8 mouse cellular contexts compared by ENCODE assay signal in the genomic region with DNA sequence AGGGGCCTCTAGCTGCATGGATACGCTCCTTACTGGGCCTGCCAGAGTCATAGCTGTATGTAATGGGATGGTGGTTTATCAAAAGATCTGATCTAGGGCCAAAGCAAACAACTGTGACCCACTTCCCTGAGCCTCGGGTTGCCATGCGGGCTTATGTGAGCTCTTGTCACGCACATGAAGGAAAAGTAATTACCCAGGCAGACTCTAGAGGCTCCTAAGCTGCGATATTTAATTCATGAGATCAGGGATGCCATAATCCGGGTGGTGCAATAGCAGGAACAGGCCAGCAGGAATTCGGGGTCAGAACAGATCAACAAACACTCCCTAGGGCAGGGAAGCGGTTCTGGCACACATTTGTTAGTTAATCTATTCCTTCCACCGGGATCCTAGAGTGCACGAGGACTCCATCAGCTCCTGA. TPM values are rescaled to one million over a fixed set of nuclear protein-coding genes. Genes with fewer than 3 reads are reported as not detected.
DNase-seq lines count a peak whose midpoint lies in the region; ATAC-seq and TF ChIP-seq lines count a peak whose summit lies in the region.

No protein-coding gene starts in this region.

- H3K4me1 ChIP-seq in liver, adult 2 months (ENCODE audit: control insufficient read depth, insufficient read depth, low read length): peaks cover 3% of the 10 kb centered on the region; the same call in 1 of the 2 replicates
- peaks cover 9% of the 10 kb centered on the region for H3K4me1 ChIP-seq in kidney, postnatal 0 days (replicated peaks; ENCODE audit: insufficient read depth, low read length)
- H3K4me1 ChIP-seq in neural tube, embryonic 15.5 days: peaks cover 17% of the 10 kb centered on the region

- no peak overlapping the region for H3K4me2 ChIP-seq in kidney, postnatal 0 days (ENCODE audit: low read length)
- H3K4me2 ChIP-seq in neural tube, embryonic 15.5 days: no peak overlapping the region

- no peak for TF ChIP-seq POLR2A in liver, adult 2 months (IDR thresholded peaks at IDR 0.05; ENCODE audit: extremely low read depth, insufficient read depth, low read length)

- H3K27me3 ChIP-seq in liver, adult 2 months (ENCODE audit: control insufficient read depth, insufficient read depth, low read length): no peaks in the 10 kb centered on the region
- H3K27me3 ChIP-seq in kidney, postnatal 0 days (ENCODE audit: insufficient read depth, low read length): no peaks in the 10 kb centered on the region
- H3K27me3 ChIP-seq in neural tube, embryonic 15.5 days (replicated peaks): no peaks in the 10 kb centered on the region

- no peaks in the 10 kb centered on the region for H3K79me2 ChIP-seq in liver, adult 2 months (ENCODE audit: control insufficient read depth, insufficient read depth, low read length)

- H3K9me3 ChIP-seq in kidney, postnatal 0 days (replicated peaks; ENCODE audit: low read length): no peaks in the 10 kb centered on the region
- no peaks in the 10 kb centered on the region for H3K9me3 ChIP-seq in neural tube, embryonic 15.5 days (replicated peaks)

- peak; percentile 15; the same call in 1 of the 2 replicates for TF ChIP-seq CTCF in liver, adult 2 months (IDR thresholded peaks at IDR 0.05; ENCODE audit: low read depth, low read length)
- TF ChIP-seq CTCF in kidney, postnatal 0 days (IDR thresholded peaks at IDR 0.05; ENCODE audit: low read depth): peak; percentile 45; the same call in 1 of the 2 replicates

- no peaks in the 10 kb centered on the region for H3K36me3 ChIP-seq in liver, adult 2 months (ENCODE audit: control insufficient read depth, insufficient read depth, low read length)
- no peaks in the 10 kb centered on the region for H3K36me3 ChIP-seq in kidney, postnatal 0 days (ENCODE audit: insufficient read depth, low read length)
- H3K36me3 ChIP-seq in neural tube, embryonic 15.5 days: peaks cover 28% of the 10 kb centered on the region

- DNase-seq in liver, adult 2 months (ENCODE audit: extremely low read depth, low read depth, low spot score): peak; percentile 60
- no peak for DNase-seq in liver
- peak; percentile 5 for DNase-seq in fibroblast of lung, adult 2 months (ENCODE audit: low read depth)
- peak; percentile 37 for DNase-seq in kidney, postnatal 0 days (ENCODE audit: low spot score)
- no peak for DNase-seq in adrenal gland, adult 8-10 months
- DNase-seq in thymus, postnatal 36 days: no peak
- no peak for DNase-seq in thymus, postnatal 14 days

- peak; percentile 61; the same call in 1 of the 2 replicates for ATAC-seq in kidney, postnatal 0 days (replicated peaks; ENCODE audit: low FRiP score, low read depth)
- peak; percentile 37 for ATAC-seq in neural tube, embryonic 15.5 days (ENCODE audit: low FRiP score)

- no peak overlapping the region for H3K9ac ChIP-seq in liver, adult 2 months (ENCODE audit: low read depth, low read length)
- H3K9ac ChIP-seq in kidney, postnatal 0 days (ENCODE audit: low read depth, low read length): no peak overlapping the region
- H3K9ac ChIP-seq in neural tube, embryonic 15.5 days (replicated peaks): no peak overlapping the region

- H3K4me3 ChIP-seq in liver, adult 2 months (ENCODE audit: insufficient read depth, low read depth, low read length): no peak overlapping the region
- no peak overlapping the region for H3K4me3 ChIP-seq in kidney, postnatal 0 days (replicated peaks; ENCODE audit: low read depth, low read length)
- H3K4me3 ChIP-seq in neural tube, embryonic 15.5 days (replicated peaks): no peak overlapping the region

- 14% methylated on average over 10 of the region's 10 CpGs for WGBS in liver, adult 2 months
- WGBS in kidney, postnatal 0 days: 18% methylated on average over 10 of the region's 10 CpGs
- 22% methylated on average over 10 of the region's 10 CpGs for WGBS in neural tube, embryonic 15.5 days

- H3K27ac ChIP-seq in liver, adult 2 months (replicated peaks; ENCODE audit: insufficient read depth, low read depth, low read length): no peak overlapping the region
- no peak overlapping the region for H3K27ac ChIP-seq in kidney, postnatal 0 days
- no peak overlapping the region for H3K27ac ChIP-seq in neural tube, embryonic 15.5 days (replicated peaks)

RNA-seq across cellular contexts. Expression of a gene that starts 21.7 kb away (rescaled TPM):
- 0.55 and 1.5 TPM in 2 replicates for total RNA-seq in liver, adult 2 months (2014; rRNA removed)
- 0.71 and 0.73 TPM in 2 replicates for polyA plus RNA-seq in liver, adult 2 months (2012; rRNA removed)
- polyA plus RNA-seq in kidney, postnatal 0 days (2015; fragmentation: Nextera tagmentation; extraction: Ambion mirVana): 17.4 and 19.2 TPM in 2 replicates
- 88.0 and 91.1 TPM in 2 replicates for polyA plus RNA-seq in neural tube, embryonic 15.5 days (2015; fragmentation: Nextera tagmentation; extraction: Ambion mirVana)
- 100 to 1,000 TPM; 118 to 135 (median 125) TPM for total RNA-seq in adrenal gland, adult 8-10 months (2022)

RNA-seq across cellular contexts. Expression of a gene that starts 55.7 kb away (rescaled TPM):
- total RNA-seq in liver, adult 2 months (2014; rRNA removed): not detected in 2 replicates
- not detected in 2 replicates for polyA plus RNA-seq in liver, adult 2 months (2012; rRNA removed)
- polyA plus RNA-seq in kidney, postnatal 0 days (2015; fragmentation: Nextera tagmentation; extraction: Ambion mirVana): 0.11 TPM in 2 replicates
- polyA plus RNA-seq in neural tube, embryonic 15.5 days (2015; fragmentation: Nextera tagmentation; extraction: Ambion mirVana): 1.5 and 2.3 TPM in 2 replicates
- total RNA-seq in adrenal gland, adult 8-10 months (2022): not detected

Comparison
In these comparisons a context has a peak if more than half of its experiments do, and no peak if none do; other contexts are left out.
1. DNase-seq: peak in liver, adult 2 months (single experiment), fibroblast of lung, adult 2 months (single experiment) and kidney, postnatal 0 days (single experiment); none in liver (single experiment), adrenal gland, adult 8-10 months (single experiment), thymus, postnatal 36 days (0 of 2) and thymus, postnatal 14 days (single experiment).
2. RNA of a gene that starts 21.7 kb away (polyA plus RNA-seq): 88.0 to 91.1 TPM in neural tube, embryonic 15.5 days and 17.4 to 19.2 TPM in kidney, postnatal 0 days; 0.71 to 0.73 TPM in liver, adult 2 months; every median in the first group is over 10 times any median in the second.